20 mouse cellular contexts compared by ENCODE assay signal in genomic region chr16:31908959-31909358, GRCm38 (mm10). TPM values are rescaled to one million over a fixed set of nuclear protein-coding genes. Genes with fewer than 3 reads are reported as not detected.
DNase-seq lines count a peak whose midpoint lies in the region; ATAC-seq and TF ChIP-seq lines count a peak whose summit lies in the region.
"Had no signal": no experiment of that assay in that cellular context is flagged by ENCODE, and none has a peak within 500 bp of the region (broad histone marks: within the 10 kb centered on the region; RNA-seq: fewer than 3 reads in every experiment).

No protein-coding gene starts in this region.

- peaks cover 13% of the 10 kb centered on the region for H3K4me1 ChIP-seq in hindbrain, embryonic 15.5 days (replicated peaks)
- H3K4me1 ChIP-seq in hindbrain, embryonic 10.5 days (replicated peaks) = peaks cover 17% of the 10 kb centered on the region
- peaks cover 14% of the 10 kb centered on the region for H3K4me1 ChIP-seq in neural tube, embryonic 13.5 days (replicated peaks)

- H3K27me3 ChIP-seq in hindbrain, embryonic 15.5 days = no peaks in the 10 kb centered on the region
- peaks cover 23% of the 10 kb centered on the region; the same call in 1 of the 2 replicates for H3K27me3 ChIP-seq in hindbrain, embryonic 10.5 days (ENCODE audit: insufficient read depth, poor library complexity, severe bottlenecking)
- no peaks in the 10 kb centered on the region for H3K27me3 ChIP-seq in neural tube, embryonic 13.5 days
- H3K27me3 ChIP-seq in myocyte (ENCODE audit: control insufficient read depth, insufficient read depth, insufficient read length) = peaks cover 10% of the 10 kb centered on the region
- H3K27me3 ChIP-seq: kidney, embryonic 15.5 days; Patski had no signal

- H3K4me3 ChIP-seq in gastrocnemius, adult 2 months = peak overlapping the region; percentile 15; the same call in 1 of the 2 replicates
- H3K4me3 ChIP-seq in hindbrain, embryonic 15.5 days = no peak overlapping the region
- H3K4me3 ChIP-seq in hindbrain, embryonic 10.5 days = no peak overlapping the region
- H3K4me3 ChIP-seq in neural tube, embryonic 13.5 days = no peak overlapping the region
- no peak overlapping the region for H3K4me3 ChIP-seq in myocyte
- H3K4me3 ChIP-seq: forebrain, embryonic 10.5 days; kidney, embryonic 15.5 days; midbrain, embryonic 10.5 days had no signal

- no peaks in the 10 kb centered on the region for H3K79me2 ChIP-seq in myocyte (ENCODE audit: control insufficient read depth, insufficient read depth)

- TF ChIP-seq POLR2A in myocyte (IDR thresholded peaks at IDR 0.05; ENCODE audit: insufficient read length, low read depth) = no peak

- intact Hi-C loops in gastrocnemius, adult 2 months (cut with DNase I) = no loop called here
- intact Hi-C loops in gastrocnemius, postnatal 36 days (cut with DNase I) = no loop called here

- no peaks in the 10 kb centered on the region for H3K9me3 ChIP-seq in hindbrain, embryonic 15.5 days
- no peaks in the 10 kb centered on the region for H3K9me3 ChIP-seq in hindbrain, embryonic 10.5 days
- no peaks in the 10 kb centered on the region for H3K9me3 ChIP-seq in neural tube, embryonic 13.5 days
- H3K9me3 ChIP-seq: forebrain, embryonic 10.5 days; kidney, embryonic 15.5 days; midbrain, embryonic 10.5 days had no signal

- WGBS in hindbrain, embryonic 15.5 days = 58% methylated on average over 11 of the region's 11 CpGs
- WGBS in hindbrain, embryonic 10.5 days = 65% methylated on average over 11 of the region's 11 CpGs
- WGBS in neural tube, embryonic 13.5 days = 63% methylated on average over 11 of the region's 11 CpGs

- ATAC-seq in hindbrain, embryonic 15.5 days (ENCODE audit: low FRiP score, low read depth) = no peak
- ATAC-seq in neural tube, embryonic 13.5 days (ENCODE audit: low read depth) = no peak
- ATAC-seq: Patski had no signal

- H3ac ChIP-seq in myocyte (ENCODE audit: control insufficient read depth, insufficient read length) = no peak overlapping the region

- no peak overlapping the region for H3K27ac ChIP-seq in gastrocnemius, adult 2 months
- H3K27ac ChIP-seq in hindbrain, embryonic 15.5 days (replicated peaks) = no peak overlapping the region
- H3K27ac ChIP-seq in hindbrain, embryonic 10.5 days = no peak overlapping the region
- H3K27ac ChIP-seq in neural tube, embryonic 13.5 days (replicated peaks) = no peak overlapping the region
- H3K27ac ChIP-seq: forebrain, embryonic 10.5 days; kidney, embryonic 15.5 days; liver, embryonic 14.5 days; midbrain, embryonic 10.5 days had no signal

- H3K9ac ChIP-seq in hindbrain, embryonic 15.5 days = no peak overlapping the region
- no peak overlapping the region for H3K9ac ChIP-seq in neural tube, embryonic 13.5 days
- H3K9ac ChIP-seq: kidney, embryonic 15.5 days; liver, embryonic 14.5 days had no signal

- TF ChIP-seq CTCF in gastrocnemius, adult 2 months (IDR thresholded peaks at IDR 0.05) = no peak

- H3K36me3 ChIP-seq in hindbrain, embryonic 15.5 days = no peaks in the 10 kb centered on the region
- H3K36me3 ChIP-seq in hindbrain, embryonic 10.5 days = no peaks in the 10 kb centered on the region
- no peaks in the 10 kb centered on the region for H3K36me3 ChIP-seq in neural tube, embryonic 13.5 days
- no peaks in the 10 kb centered on the region for H3K36me3 ChIP-seq in myocyte (ENCODE audit: control insufficient read depth, insufficient read depth)
- H3K36me3 ChIP-seq: forebrain, embryonic 10.5 days; kidney, embryonic 15.5 days; midbrain, embryonic 10.5 days had no signal

- H3K4me2 ChIP-seq in hindbrain, embryonic 15.5 days = 0 out of 2 replicates have a peak overlapping the region, but pooled peaks have one; percentile 9
- 0 out of 2 replicates have a peak overlapping the region, but pooled peaks have one; percentile 7 for H3K4me2 ChIP-seq in neural tube, embryonic 13.5 days
- peak overlapping the region; percentile 12 for H3K4me2 ChIP-seq in myocyte (ENCODE audit: low read depth)
- H3K4me2 ChIP-seq: kidney, embryonic 15.5 days had no signal

- no peak for DNase-seq in gastrocnemius, adult 2 months
- DNase-seq in gastrocnemius, postnatal 36 days = no peak
- no peak for DNase-seq in hindbrain, embryonic 10.5 days (ENCODE audit: low spot score)
- no peak for DNase-seq in neural tube, embryonic 10.5 days (ENCODE audit: extremely low spot score, low spot score)
- DNase-seq in spleen, postnatal 14 days (ENCODE audit: low spot score in 2 of 2) = no peak
- DNase-seq: B cell, adult 2 months; cerebellum, postnatal 25 days; lung, postnatal 14 days had no signal

TF ChIP-seq in myocyte, 11 proteins besides CTCF, POLR2A, EP300 and RAD21:
- TF ChIP-seq POLR2AphosphoS2 (IDR thresholded peaks at IDR 0.05; ENCODE audit: insufficient read length, low read depth) (no peak), MYOG (IDR thresholded peaks at IDR 0.05; ENCODE audit: control insufficient read depth in 1 of 3, insufficient read depth in 1 of 3, insufficient read length in 2 of 3, low read depth in 2 of 3) (no peak), SRF (IDR thresholded peaks at IDR 0.05; ENCODE audit: control insufficient read depth, insufficient read length, low read depth) (no peak), E2F4 (IDR thresholded peaks at IDR 0.05; ENCODE audit: insufficient read depth) (no peak), MAX (IDR thresholded peaks at IDR 0.05; ENCODE audit: low read depth) (no peak), CEBPB (IDR thresholded peaks at IDR 0.05; ENCODE audit: insufficient read depth, poor library complexity, severe bottlenecking) (no peak), REST (IDR thresholded peaks at IDR 0.05; ENCODE audit: insufficient read depth, insufficient read length) (no peak), MYOD1 (IDR thresholded peaks at IDR 0.05; ENCODE audit: control insufficient read depth in 1 of 3, insufficient read length in 2 of 3, low read depth in 2 of 3) (no peak), TCF12 (IDR thresholded peaks at IDR 0.05; ENCODE audit: insufficient read depth, poor library complexity, severe bottlenecking) (no peak), USF1 (IDR thresholded peaks at IDR 0.05; ENCODE audit: low read depth) (no peak), TCF3 (IDR thresholded peaks at IDR 0.05; ENCODE audit: insufficient read length, low read depth) (no peak)

RNA-seq across cellular contexts. Expression of gene Pigz, which starts 24.7 kb away (rescaled TPM):
- total RNA-seq in gastrocnemius, adult 2 months (2021) = under 1 TPM; 0.20 to 0.71 TPM
- total RNA-seq in gastrocnemius, postnatal 36 days (2021) = under 1 TPM; 0.37 to 0.94 TPM
- polyA plus RNA-seq in hindbrain, embryonic 15.5 days (2015; fragmentation: Nextera tagmentation; extraction: Ambion mirVana) = 4.2 and 4.8 TPM in 2 replicates
- polyA plus RNA-seq in hindbrain, embryonic 10.5 days (2016; fragmentation: Nextera tagmentation; extraction: Ambion mirVana) = 1.6 and 2.0 TPM in 2 replicates
- 2.0 and 4.3 TPM in 2 replicates for polyA plus RNA-seq in neural tube, embryonic 13.5 days (2015; fragmentation: Nextera tagmentation; extraction: Ambion mirVana)
- polyA plus RNA-seq in myocyte (2012; fragmentation: generic; extraction: Trizol) = 0.07 TPM

RNA-seq across cellular contexts. Expression of gene Meltf, which starts 30.3 kb away (rescaled TPM):
- total RNA-seq in gastrocnemius, adult 2 months (2021) = not detected
- not detected for total RNA-seq in gastrocnemius, postnatal 36 days (2021)
- 0.29 and 0.31 TPM in 2 replicates for polyA plus RNA-seq in hindbrain, embryonic 15.5 days (2015; fragmentation: Nextera tagmentation; extraction: Ambion mirVana)
- polyA plus RNA-seq in hindbrain, embryonic 10.5 days (2016; fragmentation: Nextera tagmentation; extraction: Ambion mirVana) = 0.07 and 0.20 TPM in 2 replicates
- polyA plus RNA-seq in neural tube, embryonic 13.5 days (2015; fragmentation: Nextera tagmentation; extraction: Ambion mirVana) = 0.32 TPM in 2 replicates
- not detected for polyA plus RNA-seq in myocyte (2012; fragmentation: generic; extraction: Trizol)
- total RNA-seq: gastrocnemius, adult 8-10 months had no signal
- polyA plus RNA-seq: embryonic facial prominence, embryonic 11.5 days; forebrain, embryonic 10.5 days; heart, embryonic 14.5 days; small intestine, adult 2 months had no signal

RNA-seq across cellular contexts. Expression of gene 0610012G03Rik, which starts 39.3 kb away (rescaled TPM):
- total RNA-seq in gastrocnemius, adult 2 months (2021) = 10 to 100 TPM; 52.1 to 66.5 TPM
- 10 to 100 TPM; 50.3 to 55.0 TPM for total RNA-seq in gastrocnemius, postnatal 36 days (2021)
- polyA plus RNA-seq in hindbrain, embryonic 15.5 days (2015; fragmentation: Nextera tagmentation; extraction: Ambion mirVana) = 118 and 123 TPM in 2 replicates
- 91.4 and 104 TPM in 2 replicates for polyA plus RNA-seq in hindbrain, embryonic 10.5 days (2016; fragmentation: Nextera tagmentation; extraction: Ambion mirVana)
- 93.1 and 99.5 TPM in 2 replicates for polyA plus RNA-seq in neural tube, embryonic 13.5 days (2015; fragmentation: Nextera tagmentation; extraction: Ambion mirVana)
- polyA plus RNA-seq in myocyte (2012; fragmentation: generic; extraction: Trizol) = 66.6 TPM

RNA-seq across cellular contexts. Expression of gene Ncbp2, which starts 39.4 kb away (rescaled TPM):
- 10 to 100 TPM; 11.5 to 17.9 TPM for total RNA-seq in gastrocnemius, adult 2 months (2021)
- 10 to 100 TPM; 11.3 to 11.9 TPM for total RNA-seq in gastrocnemius, postnatal 36 days (2021)
- polyA plus RNA-seq in hindbrain, embryonic 15.5 days (2015; fragmentation: Nextera tagmentation; extraction: Ambion mirVana) = 89.0 and 93.7 TPM in 2 replicates
- 122 and 135 TPM in 2 replicates for polyA plus RNA-seq in hindbrain, embryonic 10.5 days (2016; fragmentation: Nextera tagmentation; extraction: Ambion mirVana)
- polyA plus RNA-seq in neural tube, embryonic 13.5 days (2015; fragmentation: Nextera tagmentation; extraction: Ambion mirVana) = 106 and 120 TPM in 2 replicates
- polyA plus RNA-seq in myocyte (2012; fragmentation: generic; extraction: Trizol) = 19.9 TPM
